Mouse (Mus musculus) stomach, embryonic 14.5 days (tissue): ENCODE measurements around the gene Inpp5k. TPM values are rescaled to one million over a fixed set of nuclear protein-coding genes. Genes with fewer than 3 reads are reported as not detected.

Experiments used
- ATAC-seq: fragments of 200-750 bp; cut with Nextera tagmentation; 2 replicates; pipeline ENCODE4 v1.8.0; 2017; ENCODE audit warnings: low read depth, moderate TSS enrichment; ENCODE audit not compliant: insufficient number of reproducible peaks, insufficient read depth, low FRiP score
- H3K27ac ChIP-seq: fragments of 300-500 bp; sonication (generic); 2 replicates; pipeline ENCODE4 v1.5.1; 2014; ENCODE audit warnings: mild to moderate bottlenecking, low read length, moderate library complexity, mixed read lengths
- H3K27me3 ChIP-seq: fragments of 300-500 bp; sonication (generic); 2 replicates; pipeline ENCODE4 v1.6.1; 2014; ENCODE audit warnings: low read length, control low read depth, mixed read lengths; ENCODE audit not compliant: control insufficient read depth, insufficient read depth
- H3K36me3 ChIP-seq: fragments of 300-500 bp; sonication (generic); 2 replicates; pipeline ENCODE4 v1.6.1; 2014; ENCODE audit warnings: mild to moderate bottlenecking, control low read depth, low read length, moderate library complexity, mixed read lengths; ENCODE audit not compliant: control insufficient read depth, insufficient read depth
- H3K4me1 ChIP-seq: fragments of 300-500 bp; sonication (generic); 2 replicates; pipeline ENCODE4 v1.6.1; 2014; ENCODE audit warnings: low read length, control low read depth, mixed read lengths; ENCODE audit not compliant: control insufficient read depth, insufficient read depth
- H3K4me2 ChIP-seq: fragments of 300-500 bp; sonication (generic); replicated peaks from 2 replicates; pipeline ENCODE4 v1.6.1; 2014; ENCODE audit warnings: low read depth, low read length, control low read depth
- H3K4me3 ChIP-seq: fragments of 300-500 bp; sonication (generic); 2 replicates; pipeline ENCODE4 v1.5.1; 2014; ENCODE audit warnings: low read depth, low read length, control low read depth
- H3K9ac ChIP-seq: fragments of 300-500 bp; sonication (generic); replicated peaks from 2 replicates; pipeline ENCODE4 v1.6.1; 2014; ENCODE audit warnings: low read depth, mild to moderate bottlenecking, control low read depth, low read length, moderate library complexity, mixed read lengths
- H3K9me3 ChIP-seq: fragments of 300-500 bp; sonication (generic); 2 replicates; pipeline ENCODE4 v1.6.1; 2016; ENCODE audit warnings: low read depth, low read length, control low read depth; ENCODE audit not compliant: control insufficient read depth
- WGBS: fragments of 180-500 bp; shearing (Covaris S2); extraction: QIAGEN DNeasy Blood & Tissue Kit; methylation state at CpG from one replicate; pipeline ENCODE4 v1.1.7; 2014; 5-methylcytosine and 5-hydroxymethylcytosine counted together
- polyA plus RNA-seq: library from polyadenylated mRNA; unstranded; fragments of >200 nt; fragmentation: Nextera tagmentation; extraction: Ambion mirVana; gene quantifications from 2 replicates; pipeline ENCODE4 v1.2.1, GENCODE M21; 2014

Gene Inpp5k
- polyA plus RNA-seq, 1 experiment from 2014 or later: 27.7 TPM

DNA sequence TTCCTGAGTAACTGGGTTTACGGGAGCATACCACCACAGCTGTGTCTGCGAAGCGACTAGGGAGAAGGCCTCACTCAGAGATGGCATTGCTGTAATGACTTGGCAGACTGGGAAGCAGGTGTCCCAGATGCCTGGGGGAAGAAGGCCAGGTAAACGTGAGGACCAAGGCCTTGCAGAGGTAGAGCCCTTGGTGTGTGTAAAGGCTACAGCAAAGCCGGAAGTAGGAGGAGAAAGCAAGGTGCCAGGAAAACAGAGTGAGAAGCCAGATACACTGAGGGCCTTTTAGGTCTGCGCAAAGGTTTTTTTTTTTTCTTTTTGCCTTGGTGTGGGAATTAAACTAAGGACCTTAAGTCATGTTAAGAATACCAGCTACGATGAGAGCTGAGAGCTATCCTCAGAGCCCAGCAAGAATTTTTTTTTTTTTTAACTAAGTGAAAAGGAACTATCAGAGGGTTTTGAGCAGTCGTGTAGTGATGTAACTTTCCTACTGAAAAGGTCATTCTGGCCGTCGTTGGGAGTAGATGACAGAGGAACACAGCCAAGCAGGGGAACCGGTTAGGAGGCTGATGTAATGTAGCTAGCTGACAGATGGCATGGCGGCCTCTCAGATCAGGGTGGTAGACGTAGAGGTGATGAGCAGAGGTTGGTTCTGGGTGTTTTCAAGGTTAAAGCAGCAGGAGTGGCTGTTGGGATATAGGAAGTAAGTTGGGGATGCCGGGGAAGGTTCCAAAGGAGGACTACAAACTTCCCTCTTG lies 28.4 kb downstream of the Inpp5k start:
- 81% methylated on average over 14 of the region's 14 CpGs for WGBS
- H3K27ac ChIP-seq: no peak overlapping the region
- no peak overlapping the region for H3K9ac ChIP-seq
- no peaks in the 10 kb centered on the region for H3K27me3 ChIP-seq
- ATAC-seq: no peak
- no peaks in the 10 kb centered on the region for H3K9me3 ChIP-seq
- no peak overlapping the region for H3K4me2 ChIP-seq
- H3K36me3 ChIP-seq: peaks cover 34% of the 10 kb centered on the region
- H3K4me1 ChIP-seq: peaks cover 18% of the 10 kb centered on the region; the same call in 1 of the 2 replicates
- H3K4me3 ChIP-seq: no peak overlapping the region

DNA sequence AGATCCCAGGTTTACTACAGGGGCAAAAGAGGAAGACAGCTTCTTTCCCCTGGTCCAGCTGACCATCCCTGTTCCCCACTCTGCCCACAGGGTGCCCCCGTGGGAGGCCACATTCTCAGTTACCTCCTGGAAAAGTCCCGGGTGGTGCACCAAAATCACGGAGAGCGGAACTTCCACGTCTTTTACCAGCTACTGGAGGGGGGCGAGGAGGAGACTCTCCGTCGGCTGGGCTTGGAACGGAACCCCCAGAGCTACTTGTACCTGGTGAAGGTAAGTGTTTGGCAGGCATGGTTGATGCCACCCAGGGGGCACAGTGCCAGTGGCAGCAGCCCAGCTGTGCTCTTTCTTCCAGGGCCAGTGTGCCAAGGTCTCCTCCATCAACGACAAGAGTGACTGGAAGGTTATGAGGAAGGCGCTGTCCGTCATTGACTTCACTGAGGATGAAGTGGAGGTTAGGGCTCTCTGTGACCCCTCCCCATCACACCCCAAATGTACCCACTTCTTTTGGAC lies 29.3 kb downstream of the Inpp5k start:
- H3K36me3 ChIP-seq: peaks cover 36% of the 10 kb centered on the region
- no peaks in the 10 kb centered on the region for H3K27me3 ChIP-seq
- H3K27ac ChIP-seq: no peak overlapping the region
- H3K9me3 ChIP-seq: no peaks in the 10 kb centered on the region
- no peak overlapping the region for H3K4me3 ChIP-seq
- no peak overlapping the region for H3K9ac ChIP-seq
- no peak overlapping the region for H3K4me2 ChIP-seq
- 93% methylated on average over 12 of the region's 12 CpGs for WGBS
- H3K4me1 ChIP-seq: peaks cover 11% of the 10 kb centered on the region; the same call in 1 of the 2 replicates
- no peak for ATAC-seq

DNA sequence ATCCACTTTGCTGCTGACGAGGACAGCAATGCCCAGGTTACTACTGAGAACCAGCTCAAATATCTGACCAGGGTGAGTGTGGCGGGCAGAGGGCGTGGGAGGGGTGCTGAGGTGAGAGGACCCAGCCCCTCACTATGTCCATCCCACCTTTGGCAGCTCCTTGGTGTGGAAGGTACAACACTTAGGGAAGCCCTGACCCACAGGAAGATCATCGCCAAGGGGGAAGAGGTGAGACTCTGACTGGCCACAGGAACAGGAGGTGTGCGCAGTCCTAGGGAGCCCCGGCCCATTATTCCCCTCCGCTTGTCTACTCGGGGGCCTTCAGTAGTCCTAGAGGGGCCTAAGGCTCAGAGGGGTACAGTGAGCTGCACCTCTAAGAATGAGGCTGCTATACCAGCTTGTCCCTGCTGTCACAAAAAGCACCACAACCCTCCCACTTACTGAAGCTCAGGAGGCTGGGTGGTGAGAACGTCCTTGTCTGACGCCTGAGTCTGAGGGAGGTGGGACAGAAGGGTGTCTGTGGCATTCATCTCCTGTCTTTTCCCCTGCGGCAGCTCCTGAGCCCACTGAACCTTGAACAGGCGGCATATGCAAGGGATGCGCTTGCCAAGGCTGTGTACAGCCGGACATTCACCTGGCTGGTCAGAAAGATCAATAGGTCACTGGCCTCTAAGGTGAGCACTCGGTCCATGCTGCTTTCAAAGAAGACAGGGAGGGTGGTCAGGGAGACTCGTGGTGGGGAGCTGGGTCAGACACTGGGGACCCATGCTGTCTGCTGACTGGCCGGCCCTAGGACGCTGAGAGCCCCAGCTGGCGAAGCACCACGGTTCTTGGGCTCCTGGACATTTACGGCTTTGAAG lies 30.4 kb downstream of the Inpp5k start:
- H3K36me3 ChIP-seq: peaks cover 46% of the 10 kb centered on the region
- H3K4me3 ChIP-seq: no peak overlapping the region
- H3K27me3 ChIP-seq: no peaks in the 10 kb centered on the region
- WGBS: 89% methylated on average over 21 of the region's 21 CpGs
- ATAC-seq: no peak
- H3K4me2 ChIP-seq: no peak overlapping the region
- H3K9ac ChIP-seq: no peak overlapping the region
- no peak overlapping the region for H3K27ac ChIP-seq
- peaks cover 6% of the 10 kb centered on the region; the same call in 1 of the 2 replicates for H3K4me1 ChIP-seq
- H3K9me3 ChIP-seq: no peaks in the 10 kb centered on the region

DNA sequence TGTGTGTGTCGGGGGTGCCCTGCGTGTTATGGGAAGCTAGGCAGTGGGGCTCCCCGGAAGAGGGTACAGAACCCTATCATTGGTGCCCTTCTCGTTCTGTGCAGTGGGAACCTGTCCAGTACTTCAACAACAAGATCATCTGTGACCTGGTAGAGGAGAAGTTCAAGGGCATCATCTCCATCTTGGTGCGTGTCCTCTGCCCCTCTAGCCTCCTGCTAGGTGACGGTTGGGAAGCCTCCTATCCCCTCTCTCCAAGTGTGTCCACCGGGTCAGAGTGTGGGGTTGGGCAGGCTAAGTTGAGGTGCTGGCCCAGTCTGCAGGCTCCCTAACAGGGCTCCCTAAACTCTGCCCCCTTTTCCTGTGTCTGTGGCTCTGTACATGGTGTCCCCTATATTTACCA lies 31.3 kb downstream of the Inpp5k start:
- peaks cover 56% of the 10 kb centered on the region for H3K36me3 ChIP-seq
- no peak overlapping the region for H3K27ac ChIP-seq
- no peak overlapping the region for H3K9ac ChIP-seq
- ATAC-seq: no peak
- H3K4me2 ChIP-seq: no peak overlapping the region
- no peaks in the 10 kb centered on the region for H3K4me1 ChIP-seq
- H3K27me3 ChIP-seq: no peaks in the 10 kb centered on the region
- WGBS: 94% methylated on average over 7 of the region's 7 CpGs
- no peaks in the 10 kb centered on the region for H3K9me3 ChIP-seq
- no peak overlapping the region for H3K4me3 ChIP-seq

DNA sequence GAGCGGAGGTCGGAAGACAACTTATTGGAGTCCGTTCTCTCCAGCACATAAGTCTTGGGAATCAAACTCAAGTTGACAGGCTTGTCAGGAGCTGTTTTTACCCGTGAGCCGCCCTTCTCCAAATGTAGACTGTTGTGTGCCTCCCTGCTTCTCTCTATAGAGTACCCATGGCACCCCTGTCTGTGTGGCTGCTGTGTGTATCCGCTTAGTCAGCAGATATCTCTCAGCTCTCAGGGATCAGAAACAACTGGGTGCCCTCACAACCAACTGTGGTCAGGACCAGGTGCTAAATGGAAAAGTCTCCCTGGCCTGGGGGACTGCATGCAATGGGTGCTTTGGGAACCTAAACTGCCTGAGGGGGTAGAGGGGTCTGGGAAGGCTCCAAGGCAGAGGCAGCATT lies 35.5 kb downstream of the Inpp5k start:
- Histone ChIP-seq H3K4me1 (no peaks in the 10 kb centered on the region), H3K36me3 (peaks cover 73% of the 10 kb centered on the region), H3K27ac (no peak overlapping the region), H3K4me2 (no peak overlapping the region), H3K4me3 (no peak overlapping the region), H3K9me3 (no peaks in the 10 kb centered on the region), H3K9ac (no peak overlapping the region), H3K27me3 (no peaks in the 10 kb centered on the region)
- no peak for ATAC-seq
- 93% methylated on average over 6 of the region's 6 CpGs for whole genome bisulfite sequencing

DNA sequence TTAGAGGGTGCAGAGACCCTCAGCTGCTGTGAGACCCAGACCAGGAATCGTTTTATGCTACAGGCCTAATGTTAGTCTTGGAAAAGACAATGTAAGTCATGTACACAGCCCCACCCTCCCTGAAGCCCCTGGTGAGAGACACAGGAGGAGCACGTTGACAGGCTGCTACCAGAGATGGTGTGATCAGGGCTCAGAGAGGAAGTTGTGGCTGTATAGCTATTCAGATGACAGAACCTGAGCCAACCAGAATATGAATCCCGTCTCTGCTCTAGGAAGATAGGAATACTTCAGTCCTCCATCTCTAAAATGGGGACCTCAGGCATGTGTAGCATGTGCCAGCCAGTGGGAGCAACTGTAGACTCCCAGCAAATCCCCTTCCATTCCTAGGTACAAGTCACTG lies 37.8 kb downstream of the Inpp5k start:
- ATAC-seq: no peak
- H3K4me1 ChIP-seq: no peaks in the 10 kb centered on the region
- no peak overlapping the region for H3K4me2 ChIP-seq
- no peak overlapping the region for H3K27ac ChIP-seq
- no peaks in the 10 kb centered on the region for H3K9me3 ChIP-seq
- H3K4me3 ChIP-seq: no peak overlapping the region
- H3K27me3 ChIP-seq: no peaks in the 10 kb centered on the region
- peaks cover 76% of the 10 kb centered on the region for H3K36me3 ChIP-seq
- no peak overlapping the region for H3K9ac ChIP-seq
- WGBS: 89% methylated on average over 3 of the region's 3 CpGs

DNA sequence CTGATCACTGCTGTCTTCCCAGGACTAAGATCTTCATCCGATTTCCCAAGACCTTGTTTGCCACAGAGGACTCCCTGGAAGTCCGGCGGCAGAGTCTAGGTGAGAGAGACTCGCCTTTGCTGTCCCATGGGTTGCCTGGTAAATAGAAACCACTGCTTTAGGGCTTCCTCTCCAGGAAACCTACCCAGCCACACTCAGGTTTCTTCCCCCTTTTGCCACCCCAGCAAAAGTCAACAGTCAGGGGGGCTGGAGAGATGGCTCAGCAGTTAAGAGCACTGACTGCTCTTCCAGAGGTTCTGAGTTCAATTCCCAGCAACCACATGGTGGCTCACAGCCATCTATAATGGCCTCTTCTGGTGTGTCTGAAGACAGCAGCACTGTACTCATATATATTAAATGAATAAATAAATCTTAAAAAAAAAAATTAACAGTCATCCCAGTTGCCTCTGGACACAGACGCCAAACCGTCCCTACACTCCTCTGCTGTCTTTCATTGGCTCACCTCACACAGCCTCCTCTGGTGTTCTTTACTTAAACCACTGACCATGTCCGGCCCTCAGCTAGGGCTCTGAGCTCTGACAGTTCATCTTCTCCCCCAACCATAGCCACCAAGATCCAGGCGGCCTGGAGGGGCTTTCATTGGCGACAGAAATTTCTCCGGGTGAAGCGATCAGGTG lies 38.5 kb downstream of the Inpp5k start:
- no peak overlapping the region for H3K9ac ChIP-seq
- H3K4me1 ChIP-seq: no peaks in the 10 kb centered on the region
- no peak for ATAC-seq
- no peaks in the 10 kb centered on the region for H3K9me3 ChIP-seq
- H3K36me3 ChIP-seq: peaks cover 79% of the 10 kb centered on the region
- H3K27me3 ChIP-seq: no peaks in the 10 kb centered on the region
- no peak overlapping the region for H3K27ac ChIP-seq
- H3K4me2 ChIP-seq: no peak overlapping the region
- WGBS: 88% methylated on average over 11 of the region's 11 CpGs
- no peak overlapping the region for H3K4me3 ChIP-seq

DNA sequence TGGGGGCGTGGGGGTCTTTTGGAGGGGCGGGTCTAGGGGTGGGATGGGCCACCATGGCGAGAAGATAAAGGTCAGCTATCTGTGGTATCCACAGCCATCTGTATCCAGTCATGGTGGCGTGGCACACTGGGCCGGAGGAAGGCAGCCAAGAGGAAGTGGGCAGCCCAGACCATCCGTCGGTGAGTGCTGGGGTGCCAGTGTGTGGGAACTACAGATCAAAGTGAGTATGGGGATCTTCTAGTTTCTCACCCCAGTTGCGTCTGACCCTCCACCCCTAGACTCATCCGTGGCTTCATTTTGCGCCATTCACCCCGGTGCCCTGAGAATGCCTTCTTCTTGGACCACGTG lies 39.0 kb downstream of the Inpp5k start:
- no peak overlapping the region for H3K9ac ChIP-seq
- H3K27ac ChIP-seq: no peak overlapping the region
- no peaks in the 10 kb centered on the region for H3K4me1 ChIP-seq
- no peak overlapping the region for H3K4me2 ChIP-seq
- 86% methylated on average over 12 of the region's 12 CpGs for WGBS
- no peaks in the 10 kb centered on the region for H3K27me3 ChIP-seq
- no peak overlapping the region for H3K4me3 ChIP-seq
- no peaks in the 10 kb centered on the region for H3K9me3 ChIP-seq
- ATAC-seq: no peak
- peaks cover 79% of the 10 kb centered on the region for H3K36me3 ChIP-seq
